In genomic region chr16:12882690-12883089, GRCm38 (mm10) we compare ENCODE assay signal across 21 mouse cellular contexts.
DNase-seq lines count a peak whose midpoint lies in the region; ATAC-seq and TF ChIP-seq lines count a peak whose summit lies in the region.
"Had no signal": no experiment of that assay in that cellular context is flagged by ENCODE, and none has a peak within 500 bp of the region (broad histone marks: within the 10 kb centered on the region; RNA-seq: fewer than 3 reads in every experiment).

No protein-coding gene starts in this region.

- no peak for TF ChIP-seq POLR2A in lung, adult 2 months (IDR thresholded peaks at IDR 0.05; ENCODE audit: borderline replicate concordance, extremely low read depth, low read depth, low read length)

- no peaks in the 10 kb centered on the region for H3K27me3 ChIP-seq in lung, embryonic 14.5 days (ENCODE audit: insufficient read depth, low read length)
- no peaks in the 10 kb centered on the region for H3K27me3 ChIP-seq in lung, embryonic 15.5 days
- no peaks in the 10 kb centered on the region for H3K27me3 ChIP-seq in lung, embryonic 16.5 days (ENCODE audit: control insufficient read depth, insufficient read depth, low read depth, low read length)
- H3K27me3 ChIP-seq in lung, postnatal 0 days (replicated peaks; ENCODE audit: insufficient read depth, low read length): no peaks in the 10 kb centered on the region

- no peaks in the 10 kb centered on the region for H3K9me3 ChIP-seq in lung, embryonic 14.5 days (ENCODE audit: low read depth, low read length)
- no peaks in the 10 kb centered on the region for H3K9me3 ChIP-seq in lung, embryonic 15.5 days
- no peaks in the 10 kb centered on the region for H3K9me3 ChIP-seq in lung, embryonic 16.5 days (ENCODE audit: control insufficient read depth, low read length)
- H3K9me3 ChIP-seq in lung, postnatal 0 days (ENCODE audit: low read length): no peaks in the 10 kb centered on the region
- H3K9me3 ChIP-seq: G1E had no signal

- H3K36me3 ChIP-seq in lung, embryonic 14.5 days (ENCODE audit: insufficient read depth): no peaks in the 10 kb centered on the region
- H3K36me3 ChIP-seq in lung, embryonic 15.5 days: no peaks in the 10 kb centered on the region
- no peaks in the 10 kb centered on the region for H3K36me3 ChIP-seq in lung, embryonic 16.5 days (ENCODE audit: control insufficient read depth, insufficient read depth, low read length)
- H3K36me3 ChIP-seq in lung, postnatal 0 days (ENCODE audit: insufficient read depth, low read length): no peaks in the 10 kb centered on the region
- H3K36me3 ChIP-seq: G1E had no signal

- no peak overlapping the region for H3K4me3 ChIP-seq in lung, embryonic 14.5 days (ENCODE audit: low read depth, low read length)
- H3K4me3 ChIP-seq in lung, embryonic 15.5 days: no peak overlapping the region
- H3K4me3 ChIP-seq in lung, embryonic 16.5 days (ENCODE audit: low read length): no peak overlapping the region
- H3K4me3 ChIP-seq in lung, adult 2 months (replicated peaks; ENCODE audit: extremely low read depth, low read depth, low read length): no peak overlapping the region
- no peak overlapping the region for H3K4me3 ChIP-seq in lung, postnatal 0 days (ENCODE audit: low read depth, low read length)

- H3K4me2 ChIP-seq in lung, embryonic 14.5 days: no peak overlapping the region
- H3K4me2 ChIP-seq in lung, embryonic 15.5 days: no peak overlapping the region
- H3K4me2 ChIP-seq in lung, embryonic 16.5 days (ENCODE audit: low read depth, low read length): no peak overlapping the region
- H3K4me2 ChIP-seq in lung, postnatal 0 days (replicated peaks; ENCODE audit: low read depth, low read length): no peak overlapping the region

- no peak overlapping the region for H3K9ac ChIP-seq in lung, embryonic 14.5 days
- H3K9ac ChIP-seq in lung, embryonic 15.5 days: no peak overlapping the region
- H3K9ac ChIP-seq in lung, embryonic 16.5 days (ENCODE audit: low read length): no peak overlapping the region
- H3K9ac ChIP-seq in lung, postnatal 0 days (replicated peaks; ENCODE audit: low read depth): no peak overlapping the region

- no peak overlapping the region for H3K27ac ChIP-seq in lung, embryonic 14.5 days (ENCODE audit: low read depth)
- no peak overlapping the region for H3K27ac ChIP-seq in lung, embryonic 15.5 days
- H3K27ac ChIP-seq in lung, embryonic 16.5 days (ENCODE audit: low read length): no peak overlapping the region
- H3K27ac ChIP-seq in lung, postnatal 0 days (ENCODE audit: low read length): no peak overlapping the region

- 0 out of 2 replicates have a peak, but pooled peaks have one; percentile 22 for ATAC-seq in lung, embryonic 14.5 days (ENCODE audit: insufficient read depth)
- ATAC-seq in lung, embryonic 15.5 days (ENCODE audit: borderline replicate concordance, extremely low read depth, low FRiP score, low TSS enrichment): peak; percentile 69; the same call in 1 of the 2 replicates
- ATAC-seq in lung, embryonic 16.5 days (ENCODE audit: low read depth): peak; percentile 70
- peak; percentile 40; the same call in 1 of the 2 replicates for ATAC-seq in lung, postnatal 0 days
- ATAC-seq: activated CD4-positive, CD25-positive, alpha-beta regulatory T cell, adult 4 months; CD4-positive, CD25-positive, alpha-beta regulatory T cell, adult 4 months; Patski had no signal

- no peak for TF ChIP-seq CTCF in lung, embryonic 14.5 days (IDR thresholded peaks at IDR 0.05; ENCODE audit: low read depth)
- no peak for TF ChIP-seq CTCF in lung, adult 2 months (IDR thresholded peaks at IDR 0.05; ENCODE audit: insufficient read depth, low read length)
- TF ChIP-seq CTCF in lung, postnatal 0 days (IDR thresholded peaks at IDR 0.05): no peak

- no peak for TF ChIP-seq EP300 in lung, postnatal 0 days (IDR thresholded peaks at IDR 0.05)

- 28% methylated on average over 1 of the region's 1 CpGs for WGBS in lung, embryonic 14.5 days
- 42% methylated on average over 1 of the region's 1 CpGs for WGBS in lung, embryonic 15.5 days
- WGBS in lung, embryonic 16.5 days: 50% methylated on average over 1 of the region's 1 CpGs
- WGBS in lung, adult 2 months: 41% methylated on average over 1 of the region's 1 CpGs
- 43% methylated on average over 1 of the region's 1 CpGs for WGBS in lung, postnatal 0 days

- peak; percentile 66 for DNase-seq in lung, embryonic 14.5 days
- DNase-seq in lung, postnatal 10 days: no peak
- DNase-seq in lung, adult 18-20 months: no peak
- DNase-seq in lung, adult 2 months: no peak
- DNase-seq in lung, postnatal 0 days (ENCODE audit: low spot score): peak; percentile 47
- DNase-seq in lung, postnatal 4 days: no peak
- DNase-seq: adrenal gland, adult 2 months; adrenal gland, adult 8-10 months; adrenal gland, postnatal 10 days; adrenal gland, postnatal 14 days; adrenal gland, postnatal 25 days; adrenal gland, postnatal 36 days; B cell, adult 2 months; cerebellum, adult 11 months; cerebellum, adult 11-12 months had no signal

- 0 out of 2 replicates have a peak, but pooled peaks cover 4% of the 10 kb centered on the region for H3K4me1 ChIP-seq in lung, embryonic 14.5 days (ENCODE audit: insufficient read depth)
- H3K4me1 ChIP-seq in lung, embryonic 15.5 days: peaks cover 26% of the 10 kb centered on the region
- peaks cover 7% of the 10 kb centered on the region for H3K4me1 ChIP-seq in lung, embryonic 16.5 days (replicated peaks; ENCODE audit: control insufficient read depth, insufficient read depth, low read length)
- H3K4me1 ChIP-seq in lung, adult 2 months (ENCODE audit: control insufficient read depth, insufficient read depth, low read length): no peaks in the 10 kb centered on the region; the same call in 1 of the 2 replicates
- peaks cover 3% of the 10 kb centered on the region; the same call in 1 of the 2 replicates for H3K4me1 ChIP-seq in lung, postnatal 0 days (ENCODE audit: insufficient read depth, low read depth, low read length)

Comparison
In these comparisons a context has a peak if more than half of its experiments do, and no peak if none do; other contexts are left out.
1. DNase-seq: peak in lung, embryonic 14.5 days (single experiment) and lung, postnatal 0 days (single experiment); none in lung, postnatal 10 days (single experiment), lung, adult 18-20 months (0 of 2), lung, adult 2 months (single experiment) and lung, postnatal 4 days (0 of 2).
2. Peak in every context shown above with its lines, with median percentiles within 50 percentile points of each other: ATAC-seq.